Mouse (Mus musculus) heart, adult 9 months (tissue): ENCODE data around the gene Nxnl1.
A peak's percentile ranks its signal among the peaks of the same experiment; 100 is the strongest.
"Not testable (repeated sequence)": the region's sequence is repeated elsewhere in the genome, so short reads cannot be mapped to it uniquely, and the experiment has no call there.

Source experiments
- DNase-seq, 2 experiments: peaks; one replicate each; pipeline ENCODE4 v3.0.0; 2022; ENCODE audit warnings: low spot score in 2 of 2

Gene Nxnl1

GRCm38 (mm10) chr8:71554644-71555043 lies 11.8 kb downstream of the Nxnl1 start:
- no peak for DNase-seq

GRCm38 (mm10) chr8:71554001-71554400 lies 12.4 kb downstream of the Nxnl1 start:
- DNase-seq: no peak

GRCm38 (mm10) chr8:71552770-71553169 lies 13.6 kb downstream of the Nxnl1 start:
- no peak for DNase-seq

- DNase-seq: no peak
Measured at GRCm38 (mm10) chr8:71550754-71551153, 15.6 kb downstream of the Nxnl1 start.

- no peak for DNase-seq
Measured at GRCm38 (mm10) chr8:71547590-71547989, 18.8 kb downstream of the Nxnl1 start.

GRCm38 (mm10) chr8:71545053-71545452 lies 21.3 kb downstream of the Nxnl1 start:
- no peak for DNase-seq

GRCm38 (mm10) chr8:71543755-71544154 lies 22.6 kb downstream of the Nxnl1 start:
- no peak for DNase-seq

GRCm38 (mm10) chr8:71542632-71543343 lies 23.6 kb downstream of the Nxnl1 start, which contains the start of gene Mvb12a:
Gene Mvb12a, plus strand, starts transcription at chr8:71542922.
- peak; percentile 99 for DNase-seq

GRCm38 (mm10) chr8:71537028-71537867 lies 29.2 kb downstream of the Nxnl1 start, which contains the start of gene Bst2:
Gene Bst2, minus strand, starts transcription at chr8:71537456.
- peak; percentile 95 for DNase-seq

- DNase-seq: no peak
Measured at GRCm38 (mm10) chr8:71535663-71536062, 30.7 kb downstream of the Nxnl1 start.

GRCm38 (mm10) chr8:71534263-71534810 lies 32.1 kb downstream of the Nxnl1 start:
- no peak for DNase-seq

GRCm38 (mm10) chr8:71530735-71531467 lies 35.5 kb downstream of the Nxnl1 start:
- not testable (repeated sequence) for DNase-seq

- peak; percentile 57 to 75 for DNase-seq
Measured at GRCm38 (mm10) chr8:71528362-71529073, 37.9 kb downstream of the Nxnl1 start.

GRCm38 (mm10) chr8:71527162-71527870 lies 39.1 kb downstream of the Nxnl1 start:
- peak in 1 of 2 experiments; percentile 58 for DNase-seq

GRCm38 (mm10) chr8:71526272-71526671 lies 40.1 kb downstream of the Nxnl1 start:
- DNase-seq: no peak

- DNase-seq: no peak
Measured at GRCm38 (mm10) chr8:71525226-71526050, 41.0 kb downstream of the Nxnl1 start, which contains the start of gene Ccdc194. Gene Ccdc194, minus strand, starts transcription at chr8:71525711.

- DNase-seq: peak; percentile 88 to 93
Measured at GRCm38 (mm10) chr8:71521634-71522033, 44.8 kb downstream of the Nxnl1 start.

- DNase-seq: peak in 1 of 2 experiments; percentile 66
Measured at GRCm38 (mm10) chr8:71519037-71519825, 47.2 kb downstream of the Nxnl1 start.

GRCm38 (mm10) chr8:71516786-71517185 lies 49.6 kb downstream of the Nxnl1 start:
- no peak for DNase-seq
